Mouse (Mus musculus): ENCODE measurements at regions not wholly inside any gene's neighbourhood (a gene's known extent, or its start where the extent isn't known, plus 50 kb on each side); places are given as distances from the start of the nearest gene placed in this dataset. TPM values are rescaled to one million over a fixed set of nuclear protein-coding genes. Genes with fewer than 3 reads are reported as not detected.
"Not testable (repeated sequence)": the region's sequence is repeated elsewhere in the genome, so short reads cannot be mapped to it uniquely, and the experiment has no call there.

DNA sequence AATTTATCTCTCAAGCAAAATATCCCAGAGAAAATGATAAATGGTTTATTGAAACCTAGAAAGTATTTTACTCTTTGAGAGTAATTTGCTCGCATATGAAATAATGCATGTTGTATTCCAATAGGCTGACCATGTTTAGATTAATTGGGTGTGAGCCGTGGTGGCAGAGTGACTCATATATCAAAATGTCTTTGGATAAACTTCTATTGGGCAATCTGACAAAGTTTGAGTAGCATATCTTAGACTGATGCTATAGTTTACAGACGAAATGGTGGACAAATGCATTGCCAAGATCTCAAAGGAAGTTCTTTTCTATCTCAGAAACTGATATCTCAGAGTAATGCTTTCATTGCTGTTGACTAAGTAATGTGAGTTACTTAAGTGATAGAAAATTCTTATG, 162.8 kb upstream of the Klhl1 start:
- WGBS, result 80% methylated on average over 3 of the region's 3 CpGs
- Histone ChIP-seq H3K36me3 (no peaks in the 10 kb centered on the region), H3K4me1 (replicated peaks) (no peaks in the 10 kb centered on the region), H3K4me3 (no peak overlapping the region), H3K27ac (replicated peaks) (no peak overlapping the region), H3K9ac (no peak overlapping the region), H3K9me3 (no peaks in the 10 kb centered on the region), H3K4me2 (no peak overlapping the region), H3K27me3 (no peaks in the 10 kb centered on the region)
- no peak for ATAC-seq (ENCODE audit: low FRiP score, low read depth)

DNA sequence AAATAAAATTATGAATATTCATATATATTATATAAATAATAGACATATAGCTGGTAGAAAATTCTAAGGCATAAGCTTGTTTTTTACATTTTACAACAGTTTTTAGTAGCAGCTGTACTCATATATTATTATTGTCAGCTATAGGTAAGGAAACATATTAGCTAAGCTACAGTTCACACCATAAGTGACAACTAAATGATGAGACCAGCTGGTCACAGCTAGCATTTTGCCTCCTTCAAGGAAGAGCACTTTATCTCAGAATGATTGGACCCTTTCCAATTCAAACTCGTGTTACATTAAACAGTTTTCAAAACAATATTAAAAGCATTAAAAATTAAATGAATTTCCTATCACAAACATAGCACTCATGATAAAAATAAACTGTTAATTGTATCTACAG, 157.3 kb upstream of the Klhl1 start:
- 67% methylated on average over 1 of the region's 1 CpGs for WGBS
- Histone ChIP-seq H3K4me2 (no peak overlapping the region), H3K4me1 (replicated peaks) (no peaks in the 10 kb centered on the region), H3K9me3 (no peaks in the 10 kb centered on the region), H3K4me3 (no peak overlapping the region), H3K9ac (no peak overlapping the region), H3K27ac (replicated peaks) (no peak overlapping the region), H3K36me3 (no peaks in the 10 kb centered on the region), H3K27me3 (no peaks in the 10 kb centered on the region)
- ATAC-seq (ENCODE audit: low FRiP score, low read depth), result no peak

DNA sequence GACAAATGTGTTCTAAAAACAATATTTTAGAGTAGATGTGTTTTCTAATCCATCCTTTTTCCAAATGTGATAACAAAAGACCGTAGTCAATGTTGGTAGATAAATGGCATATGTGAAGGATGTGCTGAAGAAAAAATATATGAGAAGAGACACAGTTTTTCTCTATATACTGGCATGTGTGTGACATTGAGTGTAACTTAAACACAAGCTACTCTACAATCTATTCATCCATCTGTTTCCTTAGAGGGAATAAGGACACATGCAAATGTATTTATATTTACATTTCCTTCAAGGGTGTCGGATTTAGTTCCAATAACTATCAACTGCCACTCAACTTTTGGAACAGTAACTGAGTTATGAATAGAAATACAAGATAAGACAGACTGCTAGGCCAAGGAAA, 149.7 kb upstream of the Klhl1 start:
- Histone ChIP-seq H3K27me3 (no peaks in the 10 kb centered on the region), H3K4me1 (replicated peaks) (no peaks in the 10 kb centered on the region), H3K27ac (replicated peaks) (no peak overlapping the region), H3K9ac (no peak overlapping the region), H3K4me2 (no peak overlapping the region), H3K4me3 (no peak overlapping the region), H3K9me3 (no peaks in the 10 kb centered on the region), H3K36me3 (no peaks in the 10 kb centered on the region)
- 89% methylated on average over 2 of the region's 2 CpGs for WGBS
- ATAC-seq (ENCODE audit: low FRiP score, low read depth), result no peak

GRCm38 (mm10) chr14:96656500-96656899, 137.6 kb upstream of the Klhl1 start:
- 97% methylated on average over 1 of the region's 1 CpGs for WGBS
- H3K4me2 ChIP-seq, result no peak overlapping the region
- no peak overlapping the region for H3K27ac ChIP-seq (replicated peaks)
- no peaks in the 10 kb centered on the region for H3K4me1 ChIP-seq (replicated peaks)
- no peak overlapping the region for H3K4me3 ChIP-seq
- no peaks in the 10 kb centered on the region for H3K36me3 ChIP-seq
- H3K9ac ChIP-seq, result no peak overlapping the region
- ATAC-seq (ENCODE audit: low FRiP score, low read depth), result no peak
- H3K27me3 ChIP-seq, result no peaks in the 10 kb centered on the region
- no peaks in the 10 kb centered on the region for H3K9me3 ChIP-seq

GRCm38 (mm10) chr14:96630291-96630690, 111.4 kb upstream of the Klhl1 start:
- Histone ChIP-seq H3K9ac (no peak overlapping the region), H3K36me3 (no peaks in the 10 kb centered on the region), H3K4me1 (replicated peaks) (no peaks in the 10 kb centered on the region), H3K9me3 (no peaks in the 10 kb centered on the region), H3K4me2 (no peak overlapping the region), H3K27ac (replicated peaks) (no peak overlapping the region), H3K4me3 (no peak overlapping the region), H3K27me3 (no peaks in the 10 kb centered on the region)
- 86% methylated on average over 2 of the region's 2 CpGs for WGBS
- no peak for ATAC-seq (ENCODE audit: low FRiP score, low read depth)

DNA sequence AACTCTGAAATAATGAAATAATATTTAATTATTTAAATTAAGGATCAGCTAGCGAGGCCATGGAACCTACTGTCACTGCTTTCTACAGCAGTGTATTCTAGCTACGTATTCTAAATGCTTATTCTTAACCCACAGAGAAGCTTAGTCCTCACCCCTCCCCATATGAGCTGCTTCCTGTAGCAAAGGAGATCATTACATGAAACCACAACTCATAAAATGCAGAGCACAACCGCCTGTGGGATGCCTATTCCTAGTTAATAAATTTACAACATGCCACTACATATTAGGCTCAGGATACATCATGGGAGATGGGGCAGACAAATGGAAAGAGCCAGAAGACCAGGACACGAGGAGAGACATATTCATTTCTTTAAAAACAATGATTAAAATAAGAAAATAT, 87.8 kb upstream of the Klhl1 start:
- Histone ChIP-seq H3K27ac (replicated peaks) (no peak overlapping the region), H3K4me1 (replicated peaks) (no peaks in the 10 kb centered on the region), H3K4me2 (no peak overlapping the region), H3K36me3 (no peaks in the 10 kb centered on the region), H3K27me3 (no peaks in the 10 kb centered on the region), H3K9me3 (no peaks in the 10 kb centered on the region), H3K9ac (no peak overlapping the region), H3K4me3 (no peak overlapping the region)
- 79% methylated on average over 4 of the region's 4 CpGs for WGBS
- no peak for ATAC-seq (ENCODE audit: low FRiP score, low read depth)

GRCm38 (mm10) chr14:96601092-96601491, 82.2 kb upstream of the Klhl1 start:
- H3K4me2 ChIP-seq; H3K36me3 ChIP-seq; H3K27me3 ChIP-seq; H3K27ac ChIP-seq (replicated peaks); H3K9me3 ChIP-seq; H3K4me3 ChIP-seq; H3K4me1 ChIP-seq (replicated peaks); H3K9ac ChIP-seq: not testable (repeated sequence)
- 23% methylated on average over 1 of the region's 1 CpGs for WGBS
- ATAC-seq (ENCODE audit: low FRiP score, low read depth), result peak; percentile 42; the same call in 1 of the 2 replicates

GRCm38 (mm10) chr14:96592051-96592450, 73.1 kb upstream of the Klhl1 start:
- H3K27ac ChIP-seq (replicated peaks), result no peak overlapping the region
- no peak for ATAC-seq (ENCODE audit: low FRiP score, low read depth)
- no peaks in the 10 kb centered on the region for H3K36me3 ChIP-seq
- H3K4me2 ChIP-seq, result no peak overlapping the region
- no peak overlapping the region for H3K4me3 ChIP-seq
- no peaks in the 10 kb centered on the region for H3K4me1 ChIP-seq (replicated peaks)
- H3K27me3 ChIP-seq, result no peaks in the 10 kb centered on the region
- H3K9me3 ChIP-seq, result no peaks in the 10 kb centered on the region
- H3K9ac ChIP-seq, result no peak overlapping the region

Small RNAs in the stretch of these regions (microRNA-seq; reads per million reads assigned to microRNA genes)
- not detected for gene Gm27441
